In the genomic region with DNA sequence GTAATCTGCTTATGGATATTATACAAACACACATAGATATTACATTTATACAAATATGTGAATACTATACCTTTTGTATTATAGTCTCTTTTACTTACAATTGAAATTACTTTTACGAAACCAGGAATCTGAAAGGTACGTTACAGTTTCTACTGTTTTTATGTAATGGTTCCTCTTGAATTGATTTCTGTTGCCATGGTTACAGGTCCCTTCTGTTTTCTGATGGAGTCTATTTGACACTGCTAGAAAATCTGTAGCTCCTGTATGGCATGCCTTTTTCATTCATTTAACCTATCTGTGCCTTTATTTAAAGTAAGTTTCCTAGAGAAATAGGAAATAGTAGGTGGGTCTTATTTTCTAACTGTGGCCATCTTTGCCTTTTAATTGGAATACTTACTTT, we compare ENCODE assay signal across 24 mouse cellular contexts. TPM values are rescaled to one million over a fixed set of nuclear protein-coding genes. Genes with fewer than 3 reads are reported as not detected.
DNase-seq lines count a peak whose midpoint lies in the region; ATAC-seq and TF ChIP-seq lines count a peak whose summit lies in the region.
"Had no signal": no experiment of that assay in that cellular context is flagged by ENCODE, and none has a peak within 500 bp of the region (broad histone marks: within the 10 kb centered on the region; RNA-seq: fewer than 3 reads in every experiment).

No protein-coding gene starts in this region.

- 59% methylated on average over 2 of the region's 2 CpGs for WGBS in hindbrain, postnatal 0 days
- 58% methylated on average over 2 of the region's 2 CpGs for WGBS in hindbrain, embryonic 13.5 days
- WGBS in midbrain, embryonic 14.5 days, result 55% methylated on average over 2 of the region's 2 CpGs
- WGBS in midbrain, postnatal 0 days, result 32% methylated on average over 2 of the region's 2 CpGs

- ATAC-seq in hindbrain, postnatal 0 days, result no peak
- no peak for ATAC-seq in hindbrain, embryonic 13.5 days (ENCODE audit: low FRiP score)
- no peak for ATAC-seq in midbrain, embryonic 14.5 days (ENCODE audit: low FRiP score, low TSS enrichment)
- ATAC-seq in midbrain, postnatal 0 days (ENCODE audit: low FRiP score), result no peak
- ATAC-seq: CD4-positive, CD25-positive, alpha-beta regulatory T cell, adult 4 months; forebrain, embryonic 16.5 days had no signal

- no peaks in the 10 kb centered on the region for H3K4me1 ChIP-seq in hindbrain, postnatal 0 days (ENCODE audit: insufficient read depth, low read length)
- peaks cover 30% of the 10 kb centered on the region for H3K4me1 ChIP-seq in hindbrain, embryonic 13.5 days (replicated peaks)
- H3K4me1 ChIP-seq in midbrain, embryonic 14.5 days (ENCODE audit: control insufficient read depth, insufficient read depth, low read length), result peaks cover 6% of the 10 kb centered on the region; the same call in 1 of the 2 replicates
- H3K4me1 ChIP-seq in midbrain, postnatal 0 days (ENCODE audit: insufficient read depth, low read length), result no peaks in the 10 kb centered on the region
- H3K4me1 ChIP-seq: embryonic facial prominence, embryonic 15.5 days had no signal

- H3K4me2 ChIP-seq in hindbrain, postnatal 0 days (ENCODE audit: low read depth, low read length), result no peak overlapping the region
- H3K4me2 ChIP-seq in hindbrain, embryonic 13.5 days, result no peak overlapping the region
- H3K4me2 ChIP-seq in midbrain, embryonic 14.5 days (ENCODE audit: low read length), result peak overlapping the region; percentile 17; the same call in 1 of the 2 replicates
- H3K4me2 ChIP-seq in midbrain, postnatal 0 days (ENCODE audit: low read depth, low read length, poor library complexity, severe bottlenecking), result no peak overlapping the region
- H3K4me2 ChIP-seq: embryonic facial prominence, embryonic 12.5 days; embryonic facial prominence, embryonic 15.5 days; heart, embryonic 13.5 days; hindbrain, embryonic 12.5 days had no signal

- no peak for DNase-seq in hindbrain, postnatal 0 days (ENCODE audit: low spot score)
- DNase-seq in midbrain, embryonic 14.5 days, result peak; percentile 70
- no peak for DNase-seq in midbrain, postnatal 0 days (ENCODE audit: low spot score)
- DNase-seq in brain, embryonic 14.5 days (ENCODE audit: low read depth), result peak; percentile 52
- no peak for DNase-seq in kidney, postnatal 4 days
- DNase-seq: adrenal gland, adult 2 months; adrenal gland, postnatal 14 days; cerebellum, adult 18-20 months; cerebellum, adult 9-10 months; cerebellum, postnatal 14 days; gastrocnemius, postnatal 10 days; gastrocnemius, postnatal 36 days; heart, adult 2 months; heart, postnatal 14 days; heart, postnatal 4 days had no signal

- no peak overlapping the region for H3K9ac ChIP-seq in hindbrain, postnatal 0 days (replicated peaks; ENCODE audit: low read length)
- no peak overlapping the region for H3K9ac ChIP-seq in hindbrain, embryonic 13.5 days
- no peak overlapping the region for H3K9ac ChIP-seq in midbrain, embryonic 14.5 days (replicated peaks; ENCODE audit: low read length)
- no peak overlapping the region for H3K9ac ChIP-seq in midbrain, postnatal 0 days (replicated peaks; ENCODE audit: low read length, poor library complexity, severe bottlenecking)
- H3K9ac ChIP-seq: embryonic facial prominence, embryonic 12.5 days; embryonic facial prominence, embryonic 15.5 days; heart, embryonic 13.5 days; hindbrain, embryonic 12.5 days had no signal

- no peak for TF ChIP-seq CTCF in hindbrain, postnatal 0 days (IDR thresholded peaks at IDR 0.05; ENCODE audit: low read depth)
- TF ChIP-seq CTCF in midbrain, postnatal 0 days (IDR thresholded peaks at IDR 0.05), result no peak
- TF ChIP-seq CTCF in brain, embryonic 14.5 days (IDR thresholded peaks at IDR 0.05; ENCODE audit: borderline replicate concordance, extremely low read depth, insufficient read depth, insufficient read length), result no peak

- H3K27me3 ChIP-seq in hindbrain, postnatal 0 days (ENCODE audit: insufficient read depth, low read length), result no peaks in the 10 kb centered on the region
- H3K27me3 ChIP-seq in hindbrain, embryonic 13.5 days, result no peaks in the 10 kb centered on the region
- no peaks in the 10 kb centered on the region for H3K27me3 ChIP-seq in midbrain, embryonic 14.5 days (ENCODE audit: control insufficient read depth, insufficient read depth, low read length)
- H3K27me3 ChIP-seq in midbrain, postnatal 0 days (ENCODE audit: insufficient read depth, low read length), result no peaks in the 10 kb centered on the region
- H3K27me3 ChIP-seq: embryonic facial prominence, embryonic 15.5 days; heart, embryonic 13.5 days; hindbrain, embryonic 12.5 days had no signal

- no peak overlapping the region for H3K4me3 ChIP-seq in hindbrain, postnatal 0 days (ENCODE audit: low read length)
- H3K4me3 ChIP-seq in hindbrain, embryonic 13.5 days, result no peak overlapping the region
- H3K4me3 ChIP-seq in midbrain, embryonic 14.5 days (replicated peaks; ENCODE audit: low read depth, low read length), result no peak overlapping the region
- no peak overlapping the region for H3K4me3 ChIP-seq in midbrain, postnatal 0 days (ENCODE audit: low read depth, low read length)
- H3K4me3 ChIP-seq: embryonic facial prominence, embryonic 12.5 days; embryonic facial prominence, embryonic 15.5 days; heart, adult 2 months; heart, embryonic 10.5 days; heart, embryonic 13.5 days; hindbrain, embryonic 12.5 days had no signal

- TF ChIP-seq POLR2A in brain, embryonic 14.5 days (IDR thresholded peaks at IDR 0.05; ENCODE audit: borderline replicate concordance, extremely low read depth, insufficient read depth, insufficient read length, poor library complexity, severe bottlenecking), result no peak

- no peaks in the 10 kb centered on the region for H3K9me3 ChIP-seq in hindbrain, postnatal 0 days (ENCODE audit: low read length)
- H3K9me3 ChIP-seq in hindbrain, embryonic 13.5 days, result no peaks in the 10 kb centered on the region
- no peaks in the 10 kb centered on the region for H3K9me3 ChIP-seq in midbrain, embryonic 14.5 days (ENCODE audit: control insufficient read depth, low read length)
- H3K9me3 ChIP-seq in midbrain, postnatal 0 days (ENCODE audit: low read length), result no peaks in the 10 kb centered on the region
- H3K9me3 ChIP-seq: embryonic facial prominence, embryonic 12.5 days; embryonic facial prominence, embryonic 15.5 days; heart, embryonic 10.5 days; heart, embryonic 13.5 days had no signal

- H3K27ac ChIP-seq in hindbrain, postnatal 0 days, result 0 out of 2 replicates have a peak overlapping the region, but pooled peaks have one; percentile 38
- H3K27ac ChIP-seq in hindbrain, embryonic 13.5 days, result no peak overlapping the region
- peak overlapping the region; percentile 55; the same call in 1 of the 2 replicates for H3K27ac ChIP-seq in midbrain, embryonic 14.5 days (replicated peaks; ENCODE audit: low read depth, low read length)
- no peak overlapping the region for H3K27ac ChIP-seq in midbrain, postnatal 0 days (ENCODE audit: low read depth, low read length)
- H3K27ac ChIP-seq: embryonic facial prominence, embryonic 12.5 days; embryonic facial prominence, embryonic 15.5 days; heart, adult 2 months; heart, embryonic 10.5 days; heart, embryonic 13.5 days had no signal

- no peaks in the 10 kb centered on the region for H3K36me3 ChIP-seq in hindbrain, postnatal 0 days (ENCODE audit: insufficient read depth, low read length)
- no peaks in the 10 kb centered on the region for H3K36me3 ChIP-seq in hindbrain, embryonic 13.5 days
- H3K36me3 ChIP-seq in midbrain, embryonic 14.5 days (ENCODE audit: control insufficient read depth, insufficient read depth, low read length), result no peaks in the 10 kb centered on the region
- H3K36me3 ChIP-seq in midbrain, postnatal 0 days (ENCODE audit: insufficient read depth, low read length), result no peaks in the 10 kb centered on the region
- H3K36me3 ChIP-seq: embryonic facial prominence, embryonic 12.5 days; embryonic facial prominence, embryonic 15.5 days; heart, embryonic 10.5 days; heart, embryonic 13.5 days; hindbrain, embryonic 12.5 days had no signal

RNA-seq across cellular contexts. Expression of gene Akap6, which starts 56.5 kb away (rescaled TPM):
- total RNA-seq in hindbrain, postnatal 0 days (2014; rRNA removed), result 77.3 and 87.2 TPM in 2 replicates
- polyA plus RNA-seq in hindbrain, postnatal 0 days (2015; fragmentation: Nextera tagmentation; extraction: Ambion mirVana), result 19.9 and 21.3 TPM in 2 replicates
- 30.9 and 31.3 TPM in 2 replicates for polyA plus RNA-seq in hindbrain, embryonic 13.5 days (2015; fragmentation: Nextera tagmentation; extraction: Ambion mirVana)
- 27.2 and 35.2 TPM in 2 replicates for polyA plus RNA-seq in midbrain, embryonic 14.5 days (2014; fragmentation: Nextera tagmentation; extraction: Ambion mirVana)
- total RNA-seq in midbrain, postnatal 0 days (2014; rRNA removed), result 69.3 and 90.2 TPM in 2 replicates
- 15.7 and 18.2 TPM in 2 replicates for polyA plus RNA-seq in midbrain, postnatal 0 days (2015; fragmentation: Nextera tagmentation; extraction: Ambion mirVana)
- polyA plus RNA-seq in brain, embryonic 14.5 days (2012; rRNA removed), result 14.5 and 26.0 TPM in 2 replicates
- total RNA-seq: MEL had no signal

Comparison
In these comparisons a context has a peak if more than half of its experiments do, and no peak if none do; other contexts are left out.
1. DNase-seq: peak in midbrain, embryonic 14.5 days (single experiment) and brain, embryonic 14.5 days (single experiment); none in hindbrain, postnatal 0 days (single experiment), midbrain, postnatal 0 days (single experiment) and kidney, postnatal 4 days (0 of 2).
2. H3K27ac ChIP-seq: peak in hindbrain, postnatal 0 days (single experiment) and midbrain, embryonic 14.5 days (single experiment); none in hindbrain, embryonic 13.5 days (single experiment) and midbrain, postnatal 0 days (single experiment).